Mouse (Mus musculus): ENCODE measurements at regions not wholly inside any gene's neighbourhood (a gene's known extent, or its start where the extent isn't known, plus 50 kb on each side); places are given as distances from the start of the nearest gene placed in this dataset.

DNA sequence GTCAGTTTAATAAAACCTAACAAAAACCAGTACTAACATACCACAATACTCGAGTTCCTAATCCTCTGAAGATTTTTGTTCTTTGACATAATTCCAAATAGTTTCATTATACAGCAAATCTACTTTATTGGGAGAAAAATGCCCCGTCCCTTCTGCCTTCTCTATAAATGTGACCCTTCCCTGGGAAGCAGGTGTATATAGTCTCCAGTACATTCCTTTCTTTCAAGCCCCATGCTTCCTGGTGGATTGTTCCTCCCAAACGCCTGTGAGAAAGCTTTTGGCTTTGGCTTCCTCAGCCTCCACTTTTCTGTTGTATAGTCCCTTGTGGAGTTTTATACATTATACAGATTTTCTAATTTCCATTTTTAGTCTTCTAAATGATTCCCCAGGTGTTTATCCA lies 1001.8 kb upstream of the Tenm3 start:
- no peaks in the 10 kb centered on the region for H3K36me3 ChIP-seq (replicated peaks)
- no peaks in the 10 kb centered on the region for H3K4me1 ChIP-seq
- H3K27ac ChIP-seq (replicated peaks), result no peak overlapping the region
- H3K27me3 ChIP-seq (replicated peaks; ENCODE audit: low read depth, poor library complexity, severe bottlenecking), result no peaks in the 10 kb centered on the region
- peaks cover 4% of the 10 kb centered on the region; the same call in 1 of the 2 replicates for H3K9me3 ChIP-seq
- no peak overlapping the region for H3K4me3 ChIP-seq
- no peak for DNase-seq (ENCODE audit: low spot score)
- WGBS, result 81% methylated on average over 3 of the region's 3 CpGs

DNA sequence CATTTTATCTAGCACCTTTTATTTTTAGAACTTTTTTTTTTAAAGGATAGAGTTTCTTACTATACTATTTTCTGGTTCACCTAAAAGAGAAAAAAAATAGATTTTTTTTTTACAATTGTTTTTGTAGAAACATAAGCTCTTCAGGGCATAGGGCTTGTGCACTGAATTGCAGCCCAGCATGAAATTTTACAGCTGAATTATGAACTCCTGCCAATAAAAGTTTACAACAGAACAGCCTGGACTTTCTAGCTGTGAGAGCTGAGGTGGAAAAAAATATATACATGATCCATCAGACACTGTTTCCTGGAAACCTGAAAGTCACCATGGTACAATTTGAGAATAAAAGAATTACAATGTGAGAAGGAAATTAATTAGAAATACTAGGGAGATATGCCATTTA lies 988.2 kb upstream of the Tenm3 start:
- no peaks in the 10 kb centered on the region for H3K27me3 ChIP-seq (replicated peaks; ENCODE audit: low read depth, poor library complexity, severe bottlenecking)
- no peaks in the 10 kb centered on the region for H3K9me3 ChIP-seq
- no peak for DNase-seq (ENCODE audit: low spot score)
- no peaks in the 10 kb centered on the region for H3K4me1 ChIP-seq
- no peaks in the 10 kb centered on the region for H3K36me3 ChIP-seq (replicated peaks)
- H3K4me3 ChIP-seq, result no peak overlapping the region
- no peak overlapping the region for H3K27ac ChIP-seq (replicated peaks)

DNA sequence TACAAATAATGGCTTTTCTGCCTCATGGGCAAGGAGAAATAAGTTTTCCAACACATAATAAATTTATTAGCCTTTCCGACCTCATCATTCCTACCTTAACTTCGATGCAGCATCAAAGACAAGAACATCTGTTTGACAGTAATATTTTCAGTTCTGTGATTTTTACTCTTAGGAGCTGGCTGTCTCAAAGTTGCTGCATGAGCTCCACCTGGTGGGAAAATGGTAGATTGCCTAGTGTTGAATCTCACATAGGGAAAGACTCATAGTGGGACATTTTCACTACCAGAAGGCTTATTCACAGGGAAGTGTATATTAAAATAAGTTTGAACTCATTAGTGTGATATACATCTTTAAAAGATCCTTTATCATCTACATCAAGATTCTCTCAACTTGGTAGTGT lies 985.6 kb upstream of the Tenm3 start:
- H3K9me3 ChIP-seq, result no peaks in the 10 kb centered on the region
- H3K27me3 ChIP-seq (replicated peaks; ENCODE audit: low read depth, poor library complexity, severe bottlenecking), result no peaks in the 10 kb centered on the region
- H3K4me1 ChIP-seq, result no peaks in the 10 kb centered on the region
- no peak overlapping the region for H3K27ac ChIP-seq (replicated peaks)
- WGBS, result 41% methylated on average over 2 of the region's 2 CpGs
- H3K36me3 ChIP-seq (replicated peaks), result no peaks in the 10 kb centered on the region
- H3K4me3 ChIP-seq, result no peak overlapping the region
- DNase-seq (ENCODE audit: low spot score), result peak; percentile 43

DNA sequence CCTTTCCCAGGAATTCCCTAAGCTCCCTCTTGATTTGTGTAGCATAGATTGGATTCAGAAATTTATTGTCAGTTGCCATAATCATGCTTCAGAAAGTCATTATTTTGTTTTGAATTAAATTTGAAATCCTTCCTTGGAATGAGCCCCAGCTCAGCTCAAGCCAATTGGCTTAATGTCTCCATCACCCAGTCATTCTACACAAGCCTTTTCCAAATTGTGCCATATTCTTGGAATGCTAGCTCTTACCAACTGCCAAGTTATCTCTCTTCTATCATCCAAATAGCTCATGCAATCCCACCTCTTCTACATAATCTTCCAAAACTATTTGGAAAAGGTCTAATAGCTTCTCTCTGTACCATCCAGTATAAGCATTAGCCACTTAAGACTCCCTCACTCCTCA lies 982.5 kb upstream of the Tenm3 start:
- H3K4me3 ChIP-seq, result no peak overlapping the region
- H3K36me3 ChIP-seq (replicated peaks), result no peaks in the 10 kb centered on the region
- no peak overlapping the region for H3K27ac ChIP-seq (replicated peaks)
- no peaks in the 10 kb centered on the region for H3K9me3 ChIP-seq
- no peak for DNase-seq (ENCODE audit: low spot score)
- H3K4me1 ChIP-seq, result no peaks in the 10 kb centered on the region
- H3K27me3 ChIP-seq (replicated peaks; ENCODE audit: low read depth, poor library complexity, severe bottlenecking), result no peaks in the 10 kb centered on the region

DNA sequence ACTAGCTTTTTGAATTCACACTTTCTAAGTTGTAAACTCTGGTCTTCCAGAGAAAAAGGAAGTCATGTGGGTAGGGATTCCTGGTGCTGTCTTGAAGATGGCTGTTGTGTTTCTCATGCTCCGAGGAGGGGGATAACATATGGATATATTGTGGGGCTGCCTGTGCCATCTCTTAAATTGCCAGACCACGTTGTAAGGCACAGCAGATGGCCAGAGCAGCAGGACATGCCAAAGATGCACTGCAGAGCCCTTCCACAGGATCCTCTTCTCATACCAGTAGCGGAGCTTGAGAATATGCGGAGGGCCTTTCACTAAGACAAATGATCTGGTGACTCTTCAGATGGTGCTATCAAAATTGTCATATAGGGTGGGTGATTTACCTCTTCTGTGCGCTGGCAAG lies 981.2 kb upstream of the Tenm3 start:
- no peaks in the 10 kb centered on the region for H3K9me3 ChIP-seq
- no peak overlapping the region for H3K27ac ChIP-seq (replicated peaks)
- no peak for DNase-seq (ENCODE audit: low spot score)
- no peaks in the 10 kb centered on the region for H3K36me3 ChIP-seq (replicated peaks)
- no peaks in the 10 kb centered on the region for H3K27me3 ChIP-seq (replicated peaks; ENCODE audit: low read depth, poor library complexity, severe bottlenecking)
- 86% methylated on average over 5 of the region's 5 CpGs for WGBS
- H3K4me3 ChIP-seq, result no peak overlapping the region
- H3K4me1 ChIP-seq, result no peaks in the 10 kb centered on the region

DNA sequence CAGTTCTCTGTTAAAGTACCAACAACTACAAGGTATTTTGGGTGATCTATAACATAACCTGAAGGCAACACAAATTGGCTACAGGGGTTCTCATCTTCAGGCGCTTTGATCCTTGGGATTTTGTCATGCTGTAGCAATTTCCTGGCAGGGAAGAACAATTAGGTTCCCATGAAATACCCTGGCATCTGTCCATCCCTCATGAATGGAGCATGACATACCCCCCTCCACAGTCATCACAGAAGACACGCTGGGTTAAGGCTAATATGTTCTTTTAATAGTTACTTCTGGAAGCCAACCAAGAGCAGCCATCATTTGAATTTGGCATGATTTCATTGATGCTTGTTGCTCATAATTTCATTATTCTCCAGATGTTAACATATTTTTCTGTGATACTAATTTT lies 979.0 kb upstream of the Tenm3 start:
- DNase-seq (ENCODE audit: low spot score), result no peak
- H3K4me3 ChIP-seq, result no peak overlapping the region
- no peaks in the 10 kb centered on the region for H3K9me3 ChIP-seq
- H3K27ac ChIP-seq (replicated peaks), result no peak overlapping the region
- no peaks in the 10 kb centered on the region for H3K36me3 ChIP-seq (replicated peaks)
- no peaks in the 10 kb centered on the region for H3K4me1 ChIP-seq
- H3K27me3 ChIP-seq (replicated peaks; ENCODE audit: low read depth, poor library complexity, severe bottlenecking), result no peaks in the 10 kb centered on the region
- 78% methylated on average over 2 of the region's 2 CpGs for WGBS

DNA sequence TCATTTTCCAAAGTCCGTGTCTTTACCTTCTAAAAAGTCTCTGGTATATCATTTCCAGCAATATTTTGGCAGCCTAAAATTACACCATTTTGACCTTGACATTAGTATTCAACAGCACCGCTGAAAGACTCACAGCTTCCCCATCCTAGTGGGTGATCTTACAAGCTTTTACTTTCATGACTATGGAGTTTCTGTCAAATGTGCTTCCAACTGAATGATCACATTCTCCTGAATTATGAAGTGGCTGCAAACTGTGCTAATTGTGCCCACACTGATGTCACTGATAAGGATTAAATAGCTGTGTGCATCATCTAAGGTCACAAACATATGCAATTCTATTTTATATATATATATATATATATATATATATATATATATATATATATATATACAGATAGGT lies 955.5 kb upstream of the Tenm3 start:
- Histone ChIP-seq H3K9me3 (no peaks in the 10 kb centered on the region), H3K4me3 (no peak overlapping the region)
- 75% methylated on average over 2 of the region's 2 CpGs for WGBS

DNA sequence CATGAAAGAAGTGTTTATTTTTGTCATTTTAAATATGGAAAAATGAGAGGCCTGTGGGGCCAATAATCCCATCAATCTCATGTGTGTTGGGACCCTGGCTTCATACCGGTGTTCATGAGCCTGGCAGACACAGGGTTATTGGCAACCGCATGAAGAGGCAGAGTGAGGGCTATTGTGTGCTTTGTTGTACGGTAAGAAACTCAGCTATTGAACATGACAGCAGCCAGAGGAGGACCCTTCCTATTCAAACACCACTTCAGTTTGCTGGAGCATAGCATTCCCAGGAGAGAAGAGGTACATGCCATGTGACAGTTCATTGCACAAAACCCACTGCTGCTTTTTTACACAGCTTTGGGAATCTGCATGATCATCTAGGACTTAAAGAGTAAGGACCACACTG lies 953.0 kb upstream of the Tenm3 start:
- no peaks in the 10 kb centered on the region for H3K27me3 ChIP-seq (replicated peaks; ENCODE audit: low read depth, poor library complexity, severe bottlenecking)
- no peaks in the 10 kb centered on the region for H3K36me3 ChIP-seq (replicated peaks)
- 60% methylated on average over 3 of the region's 3 CpGs for WGBS
- no peaks in the 10 kb centered on the region for H3K9me3 ChIP-seq
- H3K4me1 ChIP-seq, result peaks cover 7% of the 10 kb centered on the region
- DNase-seq (ENCODE audit: low spot score), result no peak
- no peak overlapping the region for H3K27ac ChIP-seq (replicated peaks)
- no peak overlapping the region for H3K4me3 ChIP-seq

More for the DNA sequence above, 955.5 kb upstream of the Tenm3 start:
- Histone ChIP-seq H3K36me3 (replicated peaks) (no peaks in the 10 kb centered on the region), H3K27me3 (replicated peaks; ENCODE audit: low read depth, poor library complexity, severe bottlenecking) (no peaks in the 10 kb centered on the region), H3K27ac (replicated peaks) (no peak overlapping the region), H3K4me1 (0 out of 2 replicates have a peak, but pooled peaks cover 3% of the 10 kb centered on the region)
- DNase-seq (ENCODE audit: low spot score), result no peak

DNA sequence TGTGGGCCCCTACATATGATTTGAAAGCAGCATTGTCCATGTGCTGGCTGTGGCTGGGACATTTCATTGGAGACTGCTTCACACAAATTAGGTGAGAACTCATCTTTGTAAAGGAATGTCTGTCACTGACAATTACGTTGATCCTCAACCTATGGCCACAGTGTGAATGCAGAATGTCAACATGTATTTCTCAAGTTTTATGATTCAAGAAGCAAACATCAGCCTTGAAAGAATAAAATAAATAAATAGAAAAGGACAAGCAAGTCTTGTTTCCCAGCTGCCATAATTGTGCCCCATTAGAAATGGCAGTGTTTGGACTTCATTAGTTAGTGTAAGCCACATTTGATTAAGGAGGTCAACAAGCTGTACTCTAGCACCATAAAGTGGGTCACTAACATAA lies 950.7 kb upstream of the Tenm3 start:
- no peak overlapping the region for H3K27ac ChIP-seq (replicated peaks)
- H3K27me3 ChIP-seq (replicated peaks; ENCODE audit: low read depth, poor library complexity, severe bottlenecking), result no peaks in the 10 kb centered on the region
- H3K9me3 ChIP-seq, result no peaks in the 10 kb centered on the region
- H3K4me1 ChIP-seq, result peaks cover 7% of the 10 kb centered on the region
- no peaks in the 10 kb centered on the region for H3K36me3 ChIP-seq (replicated peaks)
- WGBS, result 74% methylated on average over 1 of the region's 1 CpGs
- H3K4me3 ChIP-seq, result no peak overlapping the region
- DNase-seq (ENCODE audit: low spot score), result no peak

DNA sequence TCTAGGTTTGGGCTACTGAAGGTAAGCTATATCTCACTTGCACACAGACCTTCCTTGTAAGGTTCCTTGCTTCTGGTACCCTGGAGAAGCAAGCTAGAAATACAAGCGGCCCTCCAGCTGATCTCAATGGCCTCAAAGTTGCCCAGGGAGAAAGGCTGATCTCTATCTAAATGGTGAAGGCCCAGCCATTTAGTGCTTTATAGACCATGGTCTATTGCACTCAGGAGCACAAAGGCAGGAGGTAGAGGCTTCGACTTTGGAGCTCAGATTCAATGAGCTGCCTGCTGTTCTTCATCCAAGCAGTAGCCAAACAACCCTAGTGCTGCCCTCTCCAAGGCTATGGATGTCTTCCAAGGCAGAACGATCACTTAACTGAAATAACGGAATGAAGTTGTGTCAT lies 926.1 kb upstream of the Tenm3 start:
- DNase-seq (ENCODE audit: low spot score), result no peak
- Histone ChIP-seq H3K27me3 (replicated peaks; ENCODE audit: low read depth, poor library complexity, severe bottlenecking) (no peaks in the 10 kb centered on the region), H3K36me3 (replicated peaks) (no peaks in the 10 kb centered on the region), H3K9me3 (no peaks in the 10 kb centered on the region), H3K27ac (replicated peaks) (no peak overlapping the region), H3K4me1 (no peaks in the 10 kb centered on the region), H3K4me3 (no peak overlapping the region)
- 61% methylated on average over 4 of the region's 4 CpGs for WGBS

DNA sequence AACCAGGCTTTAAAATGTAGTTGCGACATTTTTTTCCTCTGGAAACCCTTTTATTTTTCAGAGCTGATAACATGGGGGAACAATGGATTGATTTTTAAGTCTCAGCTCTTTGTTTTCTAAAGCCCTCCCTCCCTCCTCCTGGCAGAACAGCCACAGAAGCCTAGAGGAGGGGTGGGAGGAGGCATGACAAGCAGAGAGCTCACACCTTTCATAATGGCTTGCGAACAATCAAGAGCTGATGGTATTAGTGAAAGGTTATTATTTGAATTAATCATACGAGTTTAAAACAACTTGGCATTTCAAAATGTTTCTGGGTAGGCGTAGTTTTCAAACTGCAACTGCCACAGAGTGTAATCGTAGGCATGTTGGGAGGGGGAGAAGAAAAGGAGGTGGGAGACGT lies 894.3 kb upstream of the Tenm3 start:
- no peaks in the 10 kb centered on the region for H3K36me3 ChIP-seq (replicated peaks)
- 66% methylated on average over 6 of the region's 6 CpGs for WGBS
- DNase-seq (ENCODE audit: low spot score), result no peak
- H3K27ac ChIP-seq (replicated peaks), result no peak overlapping the region
- H3K4me1 ChIP-seq, result no peaks in the 10 kb centered on the region
- H3K9me3 ChIP-seq, result no peaks in the 10 kb centered on the region
- no peak overlapping the region for H3K4me3 ChIP-seq
- no peaks in the 10 kb centered on the region for H3K27me3 ChIP-seq (replicated peaks; ENCODE audit: low read depth, poor library complexity, severe bottlenecking)

DNA sequence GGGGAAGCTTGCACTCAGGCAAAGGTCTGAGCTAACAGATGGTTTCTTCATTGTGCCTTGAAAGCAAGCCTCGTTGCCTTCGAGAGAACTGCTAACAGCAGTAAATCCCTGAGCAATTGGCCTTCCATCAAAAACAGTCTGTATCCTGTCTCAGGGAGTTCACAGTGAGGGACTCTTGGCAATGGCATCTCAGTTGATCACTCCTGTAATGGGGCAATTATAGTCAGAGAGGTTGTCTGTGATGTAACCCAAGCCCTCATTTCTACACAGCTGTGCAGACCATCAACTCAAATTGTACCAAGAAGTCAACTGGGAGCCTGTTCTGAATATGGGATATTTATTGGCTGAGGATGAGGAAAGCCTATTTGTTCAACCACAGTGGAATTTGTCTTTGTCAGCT lies 885.4 kb upstream of the Tenm3 start:
- DNase-seq (ENCODE audit: low spot score), result no peak
- H3K9me3 ChIP-seq, result no peaks in the 10 kb centered on the region
- H3K36me3 ChIP-seq (replicated peaks), result no peaks in the 10 kb centered on the region
- H3K27ac ChIP-seq (replicated peaks), result no peak overlapping the region
- H3K4me3 ChIP-seq, result no peak overlapping the region
- WGBS, result 58% methylated on average over 2 of the region's 2 CpGs
- no peaks in the 10 kb centered on the region for H3K27me3 ChIP-seq (replicated peaks; ENCODE audit: low read depth, poor library complexity, severe bottlenecking)
- H3K4me1 ChIP-seq, result no peaks in the 10 kb centered on the region

DNA sequence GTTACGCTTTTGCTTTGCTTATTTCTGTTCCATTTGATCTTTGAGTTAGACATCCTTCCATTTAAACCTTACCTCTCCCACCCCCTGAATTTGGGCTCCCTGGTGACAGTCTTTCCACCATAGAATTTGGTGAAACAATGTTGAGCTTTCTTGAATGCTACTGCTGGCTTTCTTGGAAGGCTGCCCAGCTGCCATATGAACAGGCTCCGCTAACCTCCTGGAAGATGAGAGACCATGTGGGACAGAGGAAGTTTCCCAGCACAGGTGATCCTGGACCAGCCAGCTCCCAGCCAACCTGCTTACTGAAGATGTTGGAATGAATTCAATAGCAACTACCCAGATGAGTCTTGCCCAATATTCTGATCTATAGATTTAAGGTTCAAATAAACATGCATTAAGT lies 868.6 kb upstream of the Tenm3 start:
- no peaks in the 10 kb centered on the region for H3K9me3 ChIP-seq
- no peaks in the 10 kb centered on the region for H3K4me1 ChIP-seq
- WGBS, result 96% methylated on average over 2 of the region's 2 CpGs
- H3K27me3 ChIP-seq (replicated peaks; ENCODE audit: low read depth, poor library complexity, severe bottlenecking), result no peaks in the 10 kb centered on the region
- no peak overlapping the region for H3K27ac ChIP-seq (replicated peaks)
- no peak overlapping the region for H3K4me3 ChIP-seq
- H3K36me3 ChIP-seq (replicated peaks), result no peaks in the 10 kb centered on the region
- no peak for DNase-seq (ENCODE audit: low spot score)

DNA sequence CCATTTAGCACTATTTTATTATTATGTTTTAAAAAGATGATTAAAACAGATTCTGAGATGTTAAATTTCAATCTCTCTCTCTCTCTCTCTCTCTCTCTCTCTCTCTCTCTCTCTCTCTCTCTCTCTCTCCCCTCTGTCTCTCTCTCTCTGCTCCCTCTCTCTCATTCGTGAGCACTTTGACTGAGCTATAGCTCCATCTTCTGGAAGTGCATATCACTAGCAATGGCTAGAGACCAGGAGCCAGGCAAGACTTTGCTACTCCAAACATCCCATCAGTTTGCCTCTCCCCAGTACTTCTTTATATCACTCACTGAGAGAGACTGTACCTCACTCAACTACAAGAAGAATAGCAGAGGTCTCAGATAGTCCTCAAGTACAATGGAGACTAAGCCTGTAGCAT lies 865.0 kb upstream of the Tenm3 start:
- H3K4me3 ChIP-seq, result no peak overlapping the region
- no peak overlapping the region for H3K27ac ChIP-seq (replicated peaks)
- no peak for DNase-seq (ENCODE audit: low spot score)
- WGBS, result 6% methylated on average over 1 of the region's 1 CpGs
- no peaks in the 10 kb centered on the region for H3K27me3 ChIP-seq (replicated peaks; ENCODE audit: low read depth, poor library complexity, severe bottlenecking)
- no peaks in the 10 kb centered on the region for H3K9me3 ChIP-seq
- H3K4me1 ChIP-seq, result no peaks in the 10 kb centered on the region
- H3K36me3 ChIP-seq (replicated peaks), result no peaks in the 10 kb centered on the region

Data from embryonic facial prominence, embryonic 10.5 days (tissue).